Mouse (Mus musculus) spleen, postnatal 4 days (tissue): ENCODE measurements around the gene Fto.

Experiments
- DNase-seq, 2 experiments: peaks; one replicate each; pipeline ENCODE4 v3.0.0; 2022; ENCODE audit warnings: low spot score in 2 of 2

Gene Fto

GRCm38 (mm10) chr8:91496936-91497335, 183.6 kb downstream of the Fto start:
- no peak for DNase-seq

GRCm38 (mm10) chr8:91498611-91499010, 185.3 kb downstream of the Fto start:
- DNase-seq: no peak

GRCm38 (mm10) chr8:91499303-91499702, 186.0 kb downstream of the Fto start:
- no peak for DNase-seq

GRCm38 (mm10) chr8:91501960-91502600, 188.8 kb downstream of the Fto start:
- no peak for DNase-seq

GRCm38 (mm10) chr8:91502791-91503190, 189.5 kb downstream of the Fto start:
- DNase-seq: no peak

GRCm38 (mm10) chr8:91504360-91504759, 191.0 kb downstream of the Fto start:
- DNase-seq: no peak

GRCm38 (mm10) chr8:91504891-91505290, 191.6 kb downstream of the Fto start:
- DNase-seq: no peak

- DNase-seq: no peak
Measured at GRCm38 (mm10) chr8:91505411-91505954, 192.2 kb downstream of the Fto start.

- no peak for DNase-seq
Measured at GRCm38 (mm10) chr8:91505997-91506672, 192.8 kb downstream of the Fto start.

- DNase-seq: no peak
Measured at GRCm38 (mm10) chr8:91506682-91507257, 193.4 kb downstream of the Fto start.

- DNase-seq: no peak
Measured at GRCm38 (mm10) chr8:91507681-91508097, 194.4 kb downstream of the Fto start.

GRCm38 (mm10) chr8:91508284-91508683, 195.0 kb downstream of the Fto start:
- DNase-seq: no peak

GRCm38 (mm10) chr8:91509206-91509899, 196.0 kb downstream of the Fto start:
- DNase-seq: no peak

GRCm38 (mm10) chr8:91509900-91510260, 196.6 kb downstream of the Fto start:
- DNase-seq: no peak

- no peak for DNase-seq
Measured at GRCm38 (mm10) chr8:91510716-91511115, 197.4 kb downstream of the Fto start.

- no peak for DNase-seq
Measured at GRCm38 (mm10) chr8:91511943-91512342, 198.6 kb downstream of the Fto start.

GRCm38 (mm10) chr8:91514752-91515478, 201.6 kb downstream of the Fto start:
- DNase-seq: no peak

GRCm38 (mm10) chr8:91516422-91516821, 203.1 kb downstream of the Fto start:
- DNase-seq: no peak

GRCm38 (mm10) chr8:91518085-91518484, 204.8 kb downstream of the Fto start:
- no peak for DNase-seq

- DNase-seq: no peak
Measured at GRCm38 (mm10) chr8:91522201-91522600, 208.9 kb downstream of the Fto start.

GRCm38 (mm10) chr8:91524056-91524864, 210.9 kb downstream of the Fto start:
- no peak for DNase-seq
